Mouse (Mus musculus) cortical plate, adult 2 months (tissue): ENCODE results near the gene Ptprd.

ENCODE experiments used
- CTCF ChIP-seq: fragments of 200-500 bp; IDR thresholded peaks from 2 replicates; pipeline ENCODE4 v1.5.1; 2011; ENCODE audit warnings: mild to moderate bottlenecking, control low read depth, low read length; ENCODE audit not compliant: insufficient read depth; ENCODE audit errors: extremely low read depth
- POLR2A ChIP-seq: fragments of 200-500 bp; IDR thresholded peaks from 2 replicates; pipeline ENCODE4 v1.6.1; 2011; ENCODE audit warnings: mild to moderate bottlenecking, low read length, control low read depth; ENCODE audit not compliant: insufficient read depth; ENCODE audit errors: extremely low read depth

- TF ChIP-seq CTCF (no peak), POLR2A (no peak)
These were observed 2211.5 kb downstream of the Ptprd start for GRCm38 (mm10) chr4:76000258-76000657.
